Mouse (Mus musculus): ENCODE results near the gene Gstcd.

Gstcd gene

DNA sequence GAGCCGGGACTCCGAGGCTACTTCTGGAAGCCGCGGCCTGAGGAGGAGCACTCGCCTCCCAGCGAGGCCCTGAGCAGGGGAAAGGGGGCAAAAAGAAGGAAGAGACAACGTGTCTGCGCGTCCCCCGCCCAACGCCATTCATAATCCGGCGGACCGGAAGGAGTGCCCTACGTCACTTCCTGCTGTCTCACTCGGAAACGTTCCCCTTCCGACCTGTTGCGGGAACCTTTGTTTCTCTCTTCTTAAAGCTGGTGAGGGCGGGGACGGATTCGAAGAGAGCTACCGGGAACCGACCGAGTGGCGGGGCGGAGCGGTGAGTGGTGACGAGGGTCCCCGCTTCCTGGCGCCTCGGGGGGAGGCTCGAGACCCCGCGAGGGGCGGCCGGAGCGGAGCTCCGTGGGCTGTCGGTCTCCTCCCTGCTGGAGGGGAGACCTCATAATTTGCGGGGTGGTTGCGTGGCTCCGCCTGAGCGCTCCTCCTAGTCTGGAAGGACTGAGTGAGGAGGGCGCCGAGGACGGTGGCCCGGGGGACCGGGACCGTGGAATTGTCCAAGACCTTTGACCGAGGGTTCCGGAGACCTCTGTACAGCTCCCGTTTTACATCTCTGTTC is at the start of gene Gstcd, which contains the start of gene Ints12:
Gstcd (minus strand) TSS at position 370 of the 610 bp plus-strand sequence.
Ints12 (plus strand) TSS at position 177 of the 610 bp plus-strand sequence.
- DNase-seq (ENCODE audit: low read depth, low spot score) = peak; percentile 96

DNA sequence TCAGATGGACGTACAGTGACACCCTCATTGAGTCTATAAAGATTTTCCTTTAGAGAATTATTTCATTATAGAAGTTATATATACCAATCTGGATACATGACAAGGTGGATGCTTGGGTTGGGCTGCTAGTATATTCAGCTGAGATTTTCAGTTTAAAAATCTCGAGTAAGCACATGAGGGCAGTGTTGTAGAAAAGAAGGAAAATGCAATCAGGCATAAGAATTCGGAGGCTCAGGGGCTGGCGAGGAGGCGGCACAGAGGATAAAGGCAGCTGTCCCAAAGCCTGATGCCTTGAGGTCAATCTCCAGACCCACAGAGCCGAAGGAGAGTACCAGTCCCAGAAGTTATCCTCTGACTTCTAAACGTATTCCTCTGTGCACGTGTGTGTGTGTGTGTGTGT is 40.8 kb upstream of the Gstcd start:
- DNase-seq (ENCODE audit: low read depth, low spot score) = no peak

DNA sequence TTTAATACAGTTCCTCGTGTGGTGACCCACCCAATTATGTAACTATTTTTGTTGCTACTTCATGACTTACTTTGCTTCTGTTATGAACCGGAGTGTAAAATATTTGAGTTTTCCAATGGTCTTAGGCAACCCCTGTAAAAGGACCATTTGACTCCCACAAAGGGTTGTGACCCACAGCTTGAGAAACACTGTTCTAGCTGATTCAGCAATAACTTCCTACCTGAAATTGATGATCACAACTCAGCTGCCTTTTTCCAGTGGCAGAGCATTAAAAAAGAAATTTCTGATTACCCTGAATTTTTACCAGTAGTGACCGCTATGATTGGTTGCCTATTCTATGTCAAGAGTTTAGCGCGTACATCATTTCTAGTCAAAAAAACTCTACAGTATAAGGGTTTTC is 39.5 kb upstream of the Gstcd start:
- DNase-seq (ENCODE audit: low read depth, low spot score) = no peak

DNA sequence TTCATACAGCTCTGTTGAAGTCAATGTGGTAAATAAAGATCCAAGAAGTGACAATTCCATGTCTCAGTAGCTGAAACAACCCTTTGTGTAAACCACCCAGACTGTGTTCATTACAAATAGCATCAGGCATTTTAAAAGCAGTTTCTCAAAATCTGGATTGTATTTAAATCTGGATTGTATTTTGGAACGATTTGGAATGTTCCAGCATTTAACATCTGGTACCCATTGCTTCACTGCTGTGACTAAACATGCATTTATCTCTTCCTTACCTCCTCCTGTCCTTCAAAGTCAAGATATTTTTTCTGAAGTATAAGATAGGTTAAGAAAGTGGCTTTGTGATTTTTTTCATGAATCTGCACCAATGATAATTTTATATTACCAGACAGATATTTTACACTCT is 21.4 kb upstream of the Gstcd start:
- DNase-seq (ENCODE audit: low read depth, low spot score) = no peak

DNA sequence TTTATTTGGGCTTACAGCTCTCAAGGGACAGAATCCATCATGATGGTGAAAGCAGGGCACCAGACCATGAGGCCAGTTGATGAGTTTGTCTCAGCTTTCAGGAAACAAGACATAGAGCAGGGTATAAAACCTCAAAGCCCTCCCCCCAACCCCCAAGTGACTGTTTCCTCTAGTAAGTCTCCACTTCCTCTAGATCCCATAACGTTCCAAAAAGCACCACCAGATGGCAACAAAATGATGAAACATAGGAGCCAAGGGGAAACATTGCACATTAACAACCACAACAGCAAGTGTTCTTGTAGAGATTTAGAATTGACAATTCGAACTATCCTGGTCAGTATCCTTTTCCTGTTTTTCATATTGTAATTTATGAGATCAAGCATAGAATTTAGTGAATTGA is 19.9 kb upstream of the Gstcd start:
- peak; percentile 14 for DNase-seq (ENCODE audit: low read depth, low spot score)

DNA sequence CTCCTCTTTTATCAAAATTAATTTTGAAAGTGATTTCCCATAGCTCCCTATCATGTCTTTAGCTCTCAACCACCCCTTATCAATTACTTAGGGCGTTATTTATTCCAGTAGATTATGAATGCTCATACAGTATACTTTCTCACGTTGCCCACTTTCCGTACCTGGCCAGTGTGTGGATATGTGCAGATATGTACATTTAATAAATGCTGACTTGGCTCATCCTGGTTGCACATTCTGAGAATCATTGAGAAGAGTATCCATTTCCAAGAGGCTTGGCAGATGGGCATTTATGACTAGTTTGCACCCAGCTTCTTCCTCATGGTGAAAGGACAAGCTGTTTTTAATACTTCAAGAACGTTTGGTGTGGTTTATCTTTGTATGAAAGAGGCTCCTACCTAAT is 18.0 kb upstream of the Gstcd start:
- DNase-seq (ENCODE audit: low read depth, low spot score) = no peak

DNA sequence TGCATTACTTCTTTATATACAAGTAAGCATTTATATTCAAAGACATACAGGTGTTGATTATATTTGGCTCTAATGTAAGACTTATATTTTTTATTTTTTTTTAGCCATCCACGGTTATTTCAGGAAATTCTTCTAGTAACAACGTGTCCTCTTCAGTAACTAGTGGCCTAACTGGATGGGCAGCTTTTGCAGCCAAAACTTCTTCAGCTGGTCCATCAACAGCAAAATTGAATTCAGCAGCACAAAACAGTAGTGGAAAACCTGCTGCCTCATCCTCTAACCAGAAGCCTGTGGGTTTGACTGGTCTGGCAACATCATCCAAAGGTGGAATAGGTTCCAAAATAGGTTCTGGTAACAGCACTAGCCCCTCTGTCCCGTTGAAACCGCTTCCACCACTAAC is 16.9 kb upstream of the Gstcd start:
- DNase-seq (ENCODE audit: low read depth, low spot score) = no peak

DNA sequence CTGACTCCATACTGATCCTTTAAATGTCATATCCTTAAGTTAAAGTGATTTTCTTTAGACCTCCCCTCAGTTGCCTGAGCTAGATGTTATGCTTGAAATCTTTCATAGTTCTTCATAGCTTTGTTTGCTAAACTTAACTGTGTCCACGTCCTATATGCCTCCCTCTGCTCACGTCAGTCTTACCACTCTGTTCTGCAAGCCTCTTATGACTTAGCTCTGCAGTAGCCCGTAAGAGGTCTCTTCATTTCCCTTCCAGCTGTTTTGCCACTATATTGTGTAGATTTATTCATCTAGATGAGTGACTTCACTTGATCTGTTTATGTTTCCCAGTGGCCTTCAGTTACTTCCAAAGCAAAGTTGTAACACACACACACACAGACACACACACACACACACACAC is 12.6 kb upstream of the Gstcd start:
- DNase-seq (ENCODE audit: low read depth, low spot score) = no peak

DNA sequence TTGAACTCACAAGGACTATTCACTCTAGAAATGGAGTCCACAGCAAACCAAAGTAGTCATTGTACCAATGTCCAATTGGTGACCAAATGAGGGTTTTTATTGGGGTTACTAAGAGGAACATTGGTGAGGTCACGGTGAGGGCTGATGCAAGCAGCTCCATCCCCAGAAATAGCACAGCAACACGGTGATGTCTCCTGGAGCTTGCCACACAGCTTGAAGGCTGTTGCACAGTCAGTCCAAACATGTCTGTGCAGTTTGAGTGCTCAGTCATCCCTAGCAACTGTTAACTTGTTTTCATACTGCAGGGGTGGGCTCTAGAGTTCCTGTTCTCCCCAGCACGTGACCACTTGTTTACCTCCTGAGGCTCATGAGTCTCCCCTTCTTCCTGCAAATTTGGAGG is 11.9 kb upstream of the Gstcd start:
- no peak for DNase-seq (ENCODE audit: low read depth, low spot score)

DNA sequence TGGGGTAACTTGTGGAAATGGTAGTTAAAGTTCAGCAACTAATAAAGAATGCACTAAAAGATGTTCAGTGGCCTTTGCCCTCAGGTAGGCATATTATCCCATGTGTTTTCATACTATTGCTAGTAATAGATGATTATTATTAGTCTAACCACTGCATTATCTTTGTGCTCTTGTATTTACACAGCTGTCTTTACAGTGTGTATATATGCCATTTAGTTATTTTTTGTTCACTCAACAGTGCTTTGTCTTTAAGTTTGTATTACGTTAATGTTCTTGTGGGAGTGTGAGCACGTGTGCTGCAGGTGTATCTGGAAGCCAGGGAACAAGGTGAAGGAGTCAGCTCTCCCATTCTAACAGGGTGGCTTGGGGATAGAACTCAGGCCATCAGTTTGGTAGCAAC is 7.1 kb upstream of the Gstcd start:
- DNase-seq (ENCODE audit: low read depth, low spot score) = no peak

DNA sequence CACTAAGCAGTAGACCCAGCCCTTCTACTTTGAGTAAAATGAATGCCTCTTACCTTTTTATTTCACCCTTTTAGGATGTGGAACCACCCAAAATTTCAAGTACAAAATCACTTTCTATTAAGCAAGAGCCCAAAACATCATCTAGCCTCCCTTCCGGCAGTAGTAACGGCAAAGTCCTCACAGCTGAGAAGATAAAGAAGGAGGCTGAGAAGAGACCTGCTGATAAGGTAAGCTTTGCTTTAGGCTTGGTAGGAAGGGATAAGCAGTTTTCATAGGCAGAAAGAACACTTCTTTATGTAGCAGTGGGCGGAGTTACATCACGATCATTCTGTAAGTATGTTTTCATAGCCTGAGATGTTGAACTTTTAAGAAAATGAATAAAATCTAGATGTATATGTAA is 6.5 kb upstream of the Gstcd start:
- no peak for DNase-seq (ENCODE audit: low read depth, low spot score)

DNA sequence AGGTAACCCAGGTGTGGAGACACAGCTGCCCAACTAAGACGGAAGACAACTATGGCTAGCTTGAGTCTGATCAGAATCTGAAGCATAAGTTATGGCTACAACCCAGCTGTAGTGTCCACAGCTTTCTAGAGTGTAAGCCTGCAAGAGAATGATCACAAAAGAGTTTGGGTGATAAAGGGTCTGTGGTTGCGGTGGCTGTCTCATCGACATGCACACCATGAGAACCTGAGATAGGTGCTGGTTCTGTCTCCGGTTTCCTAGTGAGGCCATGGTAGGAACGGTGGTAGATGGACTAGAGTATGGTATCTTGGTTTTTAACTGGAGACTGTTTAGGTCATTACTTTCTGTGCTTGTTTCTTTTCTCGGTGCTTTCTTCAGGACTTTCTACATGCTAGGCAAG is 6.1 kb upstream of the Gstcd start:
- no peak for DNase-seq (ENCODE audit: low read depth, low spot score)

DNA sequence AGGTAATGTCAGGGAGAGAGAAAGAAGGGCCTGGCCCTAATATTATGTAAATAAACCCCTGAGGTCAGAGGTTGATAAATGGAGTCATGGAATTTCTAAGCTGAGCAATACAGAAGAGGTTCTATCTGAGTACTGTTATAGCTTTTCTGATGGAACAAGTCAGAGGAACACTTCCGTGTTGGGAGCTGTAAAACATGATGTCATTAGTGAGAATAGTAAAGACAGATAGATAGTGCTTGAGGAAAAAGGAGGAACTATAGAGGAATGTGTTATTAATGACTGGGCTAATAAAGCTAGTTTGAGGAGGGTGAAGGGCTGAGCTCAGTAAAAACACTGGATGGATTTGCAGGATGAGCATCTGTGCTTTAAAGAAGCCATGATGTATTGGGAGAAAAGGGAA is 2.5 kb upstream of the Gstcd start:
- no peak for DNase-seq (ENCODE audit: low read depth, low spot score)

DNA sequence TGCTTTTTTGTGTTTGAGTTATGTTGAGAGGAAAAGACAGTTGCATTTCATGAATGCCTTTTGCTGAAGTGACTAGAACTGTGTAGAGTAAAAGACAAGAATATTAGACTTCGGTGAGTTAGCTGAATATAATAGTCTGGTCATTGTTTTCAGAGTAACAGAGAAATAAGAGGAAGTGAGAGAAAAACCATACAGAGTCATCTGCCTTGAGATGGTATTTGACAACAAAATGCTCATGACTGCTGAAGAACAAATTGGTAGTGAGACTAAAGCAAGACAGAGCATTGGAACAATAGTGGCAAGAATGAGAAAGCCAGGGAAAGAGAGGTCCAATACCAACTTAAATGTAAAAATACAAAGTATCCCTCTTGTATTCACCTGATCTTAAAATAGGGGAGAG is 1.1 kb upstream of the Gstcd start:
- DNase-seq (ENCODE audit: low read depth, low spot score) = no peak

DNA sequence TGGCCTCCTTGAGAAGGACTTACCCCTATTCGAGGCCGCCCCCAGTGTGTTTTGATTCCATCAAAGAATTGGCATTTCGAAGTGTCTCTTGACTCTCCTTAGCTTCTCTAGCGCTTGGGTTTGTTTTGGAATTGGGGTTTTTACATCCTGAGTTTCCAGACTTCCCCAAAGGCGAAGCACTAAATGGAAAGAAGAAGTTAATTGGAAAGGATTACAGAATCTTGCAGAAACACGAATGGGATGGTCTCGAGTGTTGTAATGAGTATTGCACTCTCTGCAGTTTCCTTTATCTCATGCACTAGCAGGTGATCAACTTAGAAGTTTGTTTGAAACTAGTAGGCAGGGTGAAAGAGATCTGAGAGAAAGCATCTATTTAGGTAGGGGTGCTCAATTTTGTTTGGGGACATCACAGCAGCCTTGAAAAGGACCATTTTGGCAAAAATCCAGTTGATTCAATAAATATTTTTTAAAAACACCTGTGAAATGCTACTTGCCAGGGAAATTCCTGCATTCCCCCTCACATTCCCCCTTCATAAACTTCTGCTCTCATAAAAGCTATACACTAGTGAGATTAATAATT is 531 bp upstream of the Gstcd start:
- no peak for DNase-seq (ENCODE audit: low read depth, low spot score)

DNA sequence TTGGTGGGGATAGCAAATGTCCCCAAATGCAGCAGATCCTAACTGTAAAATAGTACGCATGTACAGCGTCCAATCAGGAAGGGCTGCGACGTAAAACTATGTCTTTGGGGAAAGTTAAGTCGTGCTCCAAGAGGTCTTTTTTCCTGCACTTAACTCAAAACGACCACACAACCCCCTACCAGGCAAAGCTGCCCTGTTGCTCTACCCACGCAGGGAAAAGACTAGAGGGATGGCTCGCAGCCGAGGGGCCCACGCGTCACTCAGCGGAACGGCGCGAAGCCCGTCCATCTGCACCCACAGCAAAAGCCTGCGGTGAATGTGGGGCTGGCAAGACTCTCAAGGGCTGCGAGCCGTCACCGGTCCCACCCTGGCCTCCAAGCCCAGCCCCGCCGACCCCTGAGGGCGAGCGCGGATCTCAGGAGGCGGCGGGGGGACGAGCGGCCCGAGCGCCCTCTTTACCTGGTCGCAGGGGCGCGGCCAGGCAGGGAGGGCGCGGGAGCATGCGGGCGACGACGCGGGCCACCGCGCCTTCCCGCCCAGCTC is 641 bp downstream of the Gstcd start:
- DNase-seq (ENCODE audit: low read depth, low spot score) = no peak

DNA sequence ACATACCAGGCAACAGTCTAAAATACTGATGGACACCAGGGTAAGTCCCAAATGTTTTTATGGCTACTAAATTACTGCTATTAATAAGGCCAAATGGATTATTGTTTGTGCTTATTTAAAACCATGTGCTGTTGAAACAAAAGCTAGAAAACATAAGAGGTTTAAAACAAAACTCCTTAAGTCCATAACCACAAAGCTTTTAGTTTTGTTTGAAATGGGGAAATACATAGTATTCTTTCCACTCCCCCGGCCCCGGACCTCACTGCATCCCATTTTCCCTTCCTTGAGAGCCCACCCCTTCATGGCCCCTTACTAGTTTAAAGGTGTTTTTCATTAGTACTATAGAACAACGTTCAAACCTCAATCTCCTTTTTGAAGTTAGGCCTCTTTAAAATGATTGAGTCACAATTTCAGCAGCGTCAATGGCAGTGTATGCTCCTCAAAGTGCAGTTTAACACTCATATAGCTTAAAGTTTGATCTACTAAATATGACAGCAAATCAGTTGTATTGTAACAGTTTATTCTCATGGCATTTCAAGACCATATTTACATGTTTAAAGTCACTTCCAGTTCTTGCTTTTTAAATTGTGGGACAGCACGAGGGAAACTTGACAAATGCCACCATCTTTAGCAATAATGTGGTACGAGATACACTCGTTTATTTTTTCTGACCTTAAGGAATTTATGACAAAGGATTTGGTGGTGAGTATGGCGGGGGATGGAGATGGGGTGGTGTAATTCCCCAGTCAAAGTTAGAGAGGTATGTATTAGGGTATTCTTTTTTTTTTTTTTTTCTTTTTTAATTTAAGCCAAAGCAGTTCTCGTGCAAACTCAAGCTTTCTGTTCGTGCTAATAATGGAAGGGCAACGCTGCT is 1.3 kb downstream of the Gstcd start:
- DNase-seq (ENCODE audit: low read depth, low spot score) = no peak

DNA sequence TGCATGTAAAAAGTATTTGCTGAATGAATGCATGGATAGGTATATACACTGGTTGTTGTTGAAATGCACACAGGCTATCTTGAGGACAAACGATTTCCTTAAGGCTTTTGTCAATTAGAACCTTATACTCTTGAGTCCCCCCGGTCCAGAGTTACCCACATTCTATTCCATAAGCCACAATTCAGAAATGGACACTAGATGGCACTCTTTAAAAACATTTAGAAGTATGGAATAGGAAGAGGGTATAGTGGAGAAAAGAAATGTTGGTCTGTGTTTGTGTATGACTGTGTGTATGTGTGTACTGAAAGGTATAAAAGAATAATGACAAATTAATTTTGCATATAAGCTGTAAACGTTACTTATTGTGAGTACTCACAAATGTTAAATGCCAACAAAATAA is 6.0 kb downstream of the Gstcd start:
- DNase-seq (ENCODE audit: low read depth, low spot score) = peak; percentile 64

DNA sequence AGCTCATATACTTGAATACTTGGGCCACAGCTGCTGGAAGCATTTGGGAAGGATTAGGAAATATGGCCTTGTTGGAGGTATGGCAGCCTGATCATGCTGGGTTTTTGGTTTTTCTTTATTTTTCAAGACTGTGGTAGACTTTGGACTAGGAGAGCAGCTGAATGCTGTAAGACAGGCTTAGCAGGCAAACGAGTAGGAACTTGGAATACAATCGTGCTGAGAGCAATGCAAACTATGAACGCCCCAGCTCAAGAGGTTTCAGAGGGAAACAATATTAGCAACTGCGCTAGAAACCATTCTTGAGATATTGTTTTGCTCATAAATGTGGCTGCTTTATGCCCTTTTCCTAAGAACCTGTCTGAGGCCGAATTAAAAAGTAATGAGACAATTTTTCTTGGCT is 9.1 kb downstream of the Gstcd start:
- DNase-seq (ENCODE audit: low read depth, low spot score) = no peak

DNA sequence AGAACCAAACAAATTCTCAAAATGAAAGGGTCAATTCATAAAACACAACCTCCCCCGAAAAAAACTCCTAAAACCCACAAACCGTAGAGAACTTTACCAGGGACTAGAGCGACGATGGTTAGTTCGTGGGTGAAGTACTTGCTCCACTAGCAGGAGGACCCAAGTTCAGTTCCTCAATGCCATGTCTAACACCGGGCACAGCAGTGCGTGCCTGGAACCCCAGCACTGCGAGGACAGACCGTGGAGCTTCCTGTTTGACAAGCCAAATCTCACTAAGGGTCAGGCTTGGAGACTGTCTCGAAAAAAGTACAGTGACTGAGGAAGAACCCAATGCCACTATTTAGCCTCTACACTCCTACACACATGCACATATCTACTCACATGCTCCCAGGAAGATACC is 16.3 kb downstream of the Gstcd start:
- DNase-seq (ENCODE audit: low read depth, low spot score) = no peak

DNA sequence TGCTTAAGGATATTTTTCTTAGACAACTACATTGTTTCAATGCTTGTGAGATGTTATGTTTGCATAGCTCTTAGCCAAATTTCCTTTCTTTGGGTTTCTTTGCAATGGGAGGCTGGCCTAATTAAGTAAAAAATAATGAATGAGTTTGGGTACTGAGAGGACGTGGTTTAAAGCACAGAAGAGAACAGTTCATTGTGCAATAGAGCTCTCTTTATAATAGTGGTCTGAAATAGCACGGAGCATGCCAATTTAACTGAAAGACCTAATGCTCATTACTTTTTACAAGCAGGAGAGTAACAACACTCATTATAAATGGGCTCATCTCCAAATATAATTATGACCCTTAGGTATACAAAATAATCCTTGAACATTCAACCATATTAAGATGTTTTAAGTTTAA is 39.8 kb downstream of the Gstcd start:
- no peak for DNase-seq (ENCODE audit: low read depth, low spot score)

DNA sequence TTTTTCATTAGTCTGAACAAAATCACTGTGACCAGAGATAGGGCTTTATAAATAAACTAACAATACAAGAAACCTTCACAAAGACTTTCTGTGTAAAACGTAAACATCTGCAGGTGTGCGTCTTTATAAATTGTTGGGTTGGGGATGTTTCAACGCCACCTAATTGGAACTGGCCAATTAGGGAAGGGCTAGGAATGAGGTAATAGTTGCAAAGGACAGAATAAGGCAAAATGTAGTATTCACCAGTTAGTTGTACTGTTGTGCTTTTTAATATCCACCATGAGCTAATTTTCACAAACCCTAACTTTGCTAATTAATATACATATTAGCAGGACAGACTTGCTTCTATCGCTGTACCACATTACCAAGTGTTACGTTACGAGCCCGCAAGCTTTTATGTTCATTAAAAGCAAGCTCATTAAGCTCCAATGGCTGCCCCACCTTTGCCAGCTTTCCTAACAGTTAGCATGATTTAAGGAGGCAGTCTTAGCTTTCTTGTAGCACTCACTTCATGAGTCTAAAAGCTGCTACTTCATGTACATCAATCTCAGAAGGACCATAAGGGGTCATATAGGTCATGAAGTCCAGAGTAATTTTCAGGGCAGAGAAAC is 58.6 kb downstream of the Gstcd start:
- DNase-seq (ENCODE audit: low read depth, low spot score) = no peak
